Mouse (Mus musculus) layer of hippocampus, postnatal 14 days (tissue): ENCODE measurements around the gene Reln. TPM values are rescaled to one million over a fixed set of nuclear protein-coding genes. Genes with fewer than 3 reads are reported as not detected.

Source experiments
- DNase-seq, 2 experiments: peaks; one replicate each; pipeline ENCODE4 v3.0.0; 2021 to 2022; ENCODE audit warnings: low spot score in 2 of 2, mixed read lengths in 1 of 2
- total RNA-seq, 2 experiments: library from RNA; stranded (reverse); gene quantifications; 2 replicates each; pipeline ENCODE4 v1.2.3; 2021

Gene Reln
- total RNA-seq, 2 experiments from 2014 or later = 86.9 to 87.4 TPM

DNA sequence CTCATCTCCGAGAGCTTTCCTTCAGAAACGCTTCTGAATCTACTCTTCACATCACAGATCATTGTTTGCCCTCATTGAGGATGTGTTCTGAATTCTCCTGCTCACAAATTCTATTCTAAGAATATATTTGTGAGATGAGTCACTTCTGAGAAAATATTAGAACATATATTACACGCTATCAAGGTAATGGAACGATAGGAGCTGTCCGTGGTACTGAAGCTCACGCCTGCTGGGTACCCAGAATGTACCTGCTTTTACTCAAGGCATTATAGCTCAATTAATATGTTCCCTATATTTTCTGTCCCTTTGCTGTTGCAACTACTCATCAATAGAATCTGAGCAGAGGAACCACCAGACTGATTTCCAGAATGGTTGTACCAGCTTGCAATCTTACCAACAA is 107.7 kb downstream of the Reln start:
- no peak for DNase-seq

- no peak for DNase-seq
Observed at GRCm38 (mm10) chr5:22224515-22224914, 120.0 kb downstream of the Reln start.

GRCm38 (mm10) chr5:22223940-22224339 is 120.6 kb downstream of the Reln start:
- no peak for DNase-seq

DNA sequence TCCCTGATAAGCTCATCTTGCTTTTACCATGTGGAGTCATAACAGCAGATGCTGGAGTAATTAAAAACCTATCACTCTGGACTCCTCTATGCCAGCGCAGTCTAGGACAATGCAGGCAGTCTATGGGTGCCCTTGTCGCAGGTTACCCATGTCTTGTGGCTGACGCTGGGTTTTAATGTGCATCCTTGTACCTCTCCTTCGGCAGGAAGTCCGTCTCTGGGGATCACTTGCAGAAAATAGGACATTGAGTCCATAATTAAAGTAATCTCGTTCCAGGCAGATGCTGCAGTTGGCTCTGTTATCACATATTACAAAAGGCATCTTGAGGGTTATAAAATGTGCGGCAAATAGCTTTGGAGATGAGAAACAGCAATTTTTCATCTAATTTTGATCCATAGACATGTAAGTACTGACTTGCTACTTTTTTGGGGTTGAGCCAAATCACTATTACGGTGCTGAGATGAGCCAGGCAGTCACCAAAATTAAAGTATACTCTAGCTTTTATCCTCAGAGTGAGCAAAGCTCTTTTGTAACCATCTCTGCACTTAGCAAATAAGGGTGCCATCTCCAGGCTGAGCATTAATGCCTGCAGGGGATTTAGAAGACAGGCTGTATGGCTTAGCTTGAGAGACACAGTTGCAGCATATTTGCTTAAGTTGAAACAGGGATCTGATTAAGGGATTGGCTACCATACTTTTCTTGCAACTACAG is 136.0 kb downstream of the Reln start:
- DNase-seq = no peak

DNA sequence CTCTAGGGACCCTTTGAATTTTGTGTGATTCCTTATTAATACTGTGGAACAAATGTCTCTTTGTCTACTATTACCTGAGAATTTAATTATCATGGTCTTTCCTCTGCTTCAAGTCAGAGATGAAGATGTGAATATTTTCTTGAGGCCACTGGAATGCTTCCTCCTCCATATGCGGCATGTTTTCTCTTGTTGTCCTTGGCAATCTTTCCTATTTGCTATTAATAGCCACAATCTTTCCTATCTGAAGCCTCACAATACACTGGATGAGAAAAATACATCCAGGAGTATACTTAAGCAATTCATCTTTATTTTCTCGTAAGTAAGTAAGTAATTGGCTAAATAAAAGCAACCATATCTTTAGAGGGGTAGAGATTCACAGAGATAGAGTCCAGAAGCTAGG is 146.6 kb downstream of the Reln start:
- no peak for DNase-seq

DNA sequence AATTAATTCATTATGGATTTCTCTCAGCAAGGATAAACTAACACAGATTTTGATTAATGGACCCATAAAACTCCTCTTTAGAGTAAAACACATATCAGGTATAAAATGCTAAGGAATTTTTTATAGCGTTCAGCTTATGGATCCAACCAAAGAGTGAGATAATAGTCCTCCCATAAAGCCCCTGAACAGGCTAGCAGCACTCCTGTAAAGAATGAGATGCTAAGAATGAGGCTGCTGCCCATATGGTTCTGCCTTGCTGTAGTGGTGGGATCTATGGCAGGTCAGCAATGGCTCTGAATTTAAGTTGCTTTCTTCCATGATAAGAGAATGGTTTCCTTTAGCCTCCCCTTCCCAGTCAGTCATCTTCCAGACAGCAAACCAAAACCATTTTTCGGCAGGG is 147.6 kb downstream of the Reln start:
- DNase-seq = no peak

GRCm38 (mm10) chr5:22196476-22196875 is 148.0 kb downstream of the Reln start:
- no peak for DNase-seq

- no peak for DNase-seq
Observed at GRCm38 (mm10) chr5:22195352-22195941, 149.1 kb downstream of the Reln start.

DNA sequence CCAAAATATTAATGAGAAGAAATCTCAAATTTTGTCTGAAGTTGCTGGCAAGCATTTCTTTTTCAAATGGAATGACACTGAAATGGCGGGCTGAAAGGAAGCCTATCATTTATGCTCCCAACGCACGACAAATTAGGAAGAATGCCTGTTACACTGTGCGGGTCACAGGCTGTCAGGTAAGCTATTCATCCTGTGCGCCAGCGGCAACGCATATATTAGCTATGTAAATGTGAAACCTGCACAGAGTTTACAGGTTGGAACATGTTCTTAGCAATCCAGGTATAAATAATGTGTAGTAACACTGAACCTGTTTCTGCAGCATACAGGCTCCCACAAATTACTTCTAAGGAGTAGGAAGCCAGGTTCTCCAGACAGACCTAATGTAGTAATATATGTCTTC is 152.7 kb downstream of the Reln start:
- no peak for DNase-seq

DNA sequence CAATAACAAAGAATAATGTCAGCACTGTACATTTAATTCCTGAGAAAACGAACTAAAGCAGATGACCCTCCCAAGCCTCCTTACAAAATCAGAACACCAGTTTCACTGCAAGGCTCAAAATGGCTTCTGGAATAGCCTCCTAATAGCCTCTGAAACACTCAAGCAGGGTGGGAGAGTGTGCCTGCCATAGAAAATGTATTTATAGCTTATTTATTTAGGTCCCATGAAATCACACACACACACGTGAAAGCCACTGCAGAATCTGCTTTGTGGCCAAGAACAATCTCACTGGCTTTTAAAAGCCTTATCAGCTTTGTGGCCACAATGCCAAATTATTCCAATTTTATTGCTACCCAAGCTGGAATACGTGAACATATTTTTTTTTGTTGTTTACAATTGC is 154.2 kb downstream of the Reln start:
- no peak for DNase-seq

DNA sequence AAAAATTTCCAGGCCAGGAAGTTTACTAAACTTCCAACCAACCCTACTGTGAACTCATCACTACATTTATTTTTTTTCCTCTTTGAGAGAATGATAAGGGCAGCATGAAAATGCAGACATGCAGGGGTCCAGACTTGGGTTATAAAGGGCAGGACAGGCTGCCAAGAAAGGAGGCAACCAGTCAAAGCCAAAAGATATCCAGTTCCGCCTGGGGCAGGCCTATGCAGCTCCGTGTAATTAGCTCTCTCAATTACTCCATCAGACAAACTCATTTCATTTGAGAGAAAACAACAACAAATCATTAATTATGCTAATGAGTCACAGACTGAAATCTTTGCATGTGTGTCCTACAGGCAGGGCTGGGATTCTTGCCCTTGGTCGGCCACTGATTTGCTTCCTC is 156.9 kb downstream of the Reln start:
- no peak for DNase-seq

DNA sequence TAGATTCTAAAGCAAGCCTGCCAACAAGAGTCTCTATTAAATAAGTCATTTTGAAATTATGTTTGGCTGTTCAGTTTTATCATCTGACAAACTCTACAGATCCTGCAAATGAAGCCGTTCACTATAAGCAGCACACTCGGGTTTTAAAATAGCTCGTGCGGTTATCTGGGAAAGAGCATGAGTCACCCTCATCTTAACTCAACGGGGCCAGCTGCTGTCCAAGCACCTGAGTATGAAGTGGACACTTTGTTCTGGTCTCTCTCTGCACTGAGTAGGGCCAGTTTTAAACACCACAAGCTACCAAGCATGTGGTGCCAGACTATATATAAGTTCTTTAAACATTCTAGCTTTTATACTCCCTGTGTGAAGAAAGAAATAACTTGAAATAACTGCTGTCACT is 168.0 kb downstream of the Reln start:
- DNase-seq = no peak

DNA sequence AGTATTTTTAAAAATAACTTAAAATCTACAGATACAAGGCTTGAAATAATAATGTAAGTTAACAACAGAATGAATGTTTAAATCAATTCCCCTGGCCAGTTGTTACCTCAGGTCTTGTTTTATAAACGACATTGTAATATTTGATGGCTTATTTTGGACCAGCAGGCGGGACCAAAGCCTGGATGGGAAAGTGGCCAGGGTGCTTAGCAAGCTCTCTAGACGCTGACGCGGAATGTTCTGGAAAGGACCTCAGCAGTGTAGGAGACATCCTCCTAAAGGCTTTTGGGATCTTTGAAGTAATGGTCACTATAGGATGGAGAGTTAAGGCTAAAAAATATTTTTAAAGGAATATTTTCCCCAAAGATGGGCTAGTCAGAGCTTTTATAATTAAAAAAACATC is 173.2 kb downstream of the Reln start:
- no peak for DNase-seq

- DNase-seq = no peak
Observed at GRCm38 (mm10) chr5:22164060-22164934, 180.2 kb downstream of the Reln start.

DNA sequence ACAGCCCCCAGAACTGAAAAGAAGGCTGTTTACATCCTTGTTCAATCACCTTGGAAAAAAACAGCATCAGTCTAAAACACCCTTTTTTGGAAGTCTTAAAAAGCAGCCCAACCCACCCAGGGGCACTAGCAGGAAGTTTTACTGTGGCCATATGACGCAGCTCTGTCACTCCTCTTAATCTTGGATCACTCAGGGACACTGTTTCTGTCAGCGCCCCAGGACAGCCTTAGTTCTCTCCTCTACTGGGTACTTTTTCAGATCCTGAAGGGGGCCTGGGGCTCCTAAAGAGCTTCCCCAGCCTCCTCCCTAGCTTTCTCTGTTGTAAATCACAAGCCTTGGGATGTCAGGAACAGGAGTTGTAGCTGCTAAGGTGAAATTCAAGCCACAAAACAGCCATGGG is 183.6 kb downstream of the Reln start:
- no peak for DNase-seq

GRCm38 (mm10) chr5:22158754-22159153 is 185.7 kb downstream of the Reln start:
- no peak for DNase-seq

GRCm38 (mm10) chr5:22153601-22154000 is 190.9 kb downstream of the Reln start:
- no peak for DNase-seq

- DNase-seq = no peak
Observed at GRCm38 (mm10) chr5:22141821-22142220, 202.7 kb downstream of the Reln start.

DNA sequence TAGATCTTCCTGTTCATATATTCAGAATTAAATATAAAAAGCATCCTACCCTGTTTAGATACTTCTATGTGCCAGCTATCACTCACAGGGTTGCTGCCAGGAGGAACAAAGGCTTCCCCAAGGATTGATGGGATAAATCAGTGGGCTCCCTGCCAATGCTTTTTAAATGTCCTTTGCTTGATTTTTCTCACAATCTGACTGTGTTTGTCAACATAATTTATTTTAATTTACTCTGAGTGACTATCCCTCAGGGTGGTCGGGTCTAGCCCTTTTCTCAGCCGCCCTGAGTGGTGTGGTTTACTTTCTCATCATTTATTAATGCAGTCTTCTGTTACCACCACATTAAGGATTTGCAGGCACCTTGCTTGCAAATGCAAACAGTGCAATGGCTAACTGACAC is 205.5 kb downstream of the Reln start:
- no peak for DNase-seq

GRCm38 (mm10) chr5:22134402-22134801 is 210.1 kb downstream of the Reln start:
- DNase-seq = no peak

- no peak for DNase-seq
Observed at GRCm38 (mm10) chr5:22131730-22132522, 212.6 kb downstream of the Reln start.
